Mouse (Mus musculus): ENCODE measurements around the gene Ropn1l.

DNA sequence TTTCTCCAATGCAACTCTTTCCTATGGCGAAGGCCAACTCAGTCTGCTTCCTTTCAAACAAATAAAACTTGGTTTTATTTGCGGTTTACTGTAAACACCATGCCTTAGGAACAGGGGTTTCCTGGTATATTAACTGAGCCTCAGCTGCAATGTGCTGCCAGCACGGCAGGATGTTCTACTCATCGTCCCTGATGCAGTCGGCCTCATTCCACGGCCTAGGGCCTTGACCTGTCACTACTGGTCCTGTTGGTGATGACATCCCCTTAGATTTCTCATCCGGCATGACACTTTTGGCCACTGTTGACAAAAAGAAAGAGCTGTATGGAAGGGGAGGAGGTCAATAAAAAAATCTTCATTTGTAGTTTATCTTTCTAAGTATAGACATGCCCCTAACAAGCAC is 4.5 kb upstream of the Ropn1l start:
- TF ChIP-seq POLR2A (IDR thresholded peaks at IDR 0.05; ENCODE audit: low read depth, low read length) (no peak), CTCF (IDR thresholded peaks at IDR 0.05; ENCODE audit: extremely low read depth, insufficient read depth, insufficient read length, insufficient replicate concordance) (no peak)

Measured in spleen, adult 2 months (tissue).